Mouse (Mus musculus): Measurements from ENCODE around the gene Olfr204.

GRCm38 (mm10) chr16:59331038-59331437 is 13.0 kb upstream of the Olfr204 start, which contains the start of gene Olfr205:
- TF ChIP-seq POLR2A (IDR thresholded peaks at IDR 0.05; ENCODE audit: borderline replicate concordance, extremely low read depth, insufficient read depth, insufficient read length, poor library complexity, severe bottlenecking) (no peak), CTCF (IDR thresholded peaks at IDR 0.05; ENCODE audit: borderline replicate concordance, extremely low read depth, insufficient read depth, insufficient read length) (no peak)

Data from brain, embryonic 14.5 days (tissue).